Mouse (Mus musculus) brain, embryonic 18.5 days (tissue): ENCODE results near the gene Kat6b.

Source experiments
- DNase-seq: peaks from one replicate; pipeline ENCODE4 v3.0.0-alpha.2; 2012; ENCODE audit warnings: low read depth, low spot score

Gene Kat6b

GRCm38 (mm10) chr14:21706759-21707571, 225.7 kb downstream of the Kat6b start:
- DNase-seq: peak; percentile 47

GRCm38 (mm10) chr14:21709545-21709944, 228.3 kb downstream of the Kat6b start:
- no peak for DNase-seq

- DNase-seq: no peak
Observed at GRCm38 (mm10) chr14:21711231-21711630, 230.0 kb downstream of the Kat6b start.

- DNase-seq: no peak
Observed at GRCm38 (mm10) chr14:21714486-21714885, 233.3 kb downstream of the Kat6b start, which contains the start of gene Dupd1. Gene Dupd1 (minus strand): TSS chr14:21714576.

GRCm38 (mm10) chr14:21719646-21720383, 238.6 kb downstream of the Kat6b start:
- no peak for DNase-seq

- DNase-seq: no peak
Observed at GRCm38 (mm10) chr14:21720430-21721205, 239.4 kb downstream of the Kat6b start.
